Mouse (Mus musculus) megakaryocyte, embryonic 14.5 days (primary cell): Measurements from ENCODE around the gene Gm20388. TPM values are rescaled to one million over a fixed set of nuclear protein-coding genes. Genes with fewer than 3 reads are reported as not detected.
A peak's percentile ranks its signal among the peaks of the same experiment; 100 is the strongest.

Source experiments
- H3K27me3 ChIP-seq: replicated peaks from 2 replicates; pipeline ENCODE3; 2012; ENCODE audit warnings: inconsistent platforms
- H3K36me3 ChIP-seq: replicated peaks from 2 replicates; pipeline ENCODE3; 2012; ENCODE audit warnings: low read length, inconsistent platforms, mixed read lengths
- H3K4me1 ChIP-seq: 2 replicates; pipeline ENCODE4 v1.6.1; 2012; ENCODE audit warnings: inconsistent platforms
- H3K4me3 ChIP-seq: replicated peaks from 2 replicates; pipeline ENCODE3; 2012; ENCODE audit warnings: moderate library complexity, mild to moderate bottlenecking, inconsistent platforms
- H3K9me3 ChIP-seq: 2 replicates; pipeline ENCODE4 v1.6.1; 2012; ENCODE audit warnings: inconsistent platforms
- FLI1 ChIP-seq: IDR thresholded peaks from 2 replicates; pipeline ENCODE4 v1.6.1; 2012; ENCODE audit warnings: low read length, inconsistent platforms, mixed read lengths
- GATA1 ChIP-seq: IDR thresholded peaks from 3 replicates; pipeline ENCODE4 v1.6.1; 2012; ENCODE audit warnings: mixed read lengths, low read length, inconsistent platforms, borderline replicate concordance
- polyA plus RNA-seq: library from polyadenylated mRNA; stranded (reverse); fragments of >175 nt; gene quantifications from 2 replicates; pipeline ENCODE4 v1.2.3, GENCODE M21; 2012; ENCODE audit warnings: low replicate concordance; ENCODE audit not compliant: insufficient read depth

The Gm20388 gene
- polyA plus RNA-seq, 1 experiment, result 111 TPM

DNA sequence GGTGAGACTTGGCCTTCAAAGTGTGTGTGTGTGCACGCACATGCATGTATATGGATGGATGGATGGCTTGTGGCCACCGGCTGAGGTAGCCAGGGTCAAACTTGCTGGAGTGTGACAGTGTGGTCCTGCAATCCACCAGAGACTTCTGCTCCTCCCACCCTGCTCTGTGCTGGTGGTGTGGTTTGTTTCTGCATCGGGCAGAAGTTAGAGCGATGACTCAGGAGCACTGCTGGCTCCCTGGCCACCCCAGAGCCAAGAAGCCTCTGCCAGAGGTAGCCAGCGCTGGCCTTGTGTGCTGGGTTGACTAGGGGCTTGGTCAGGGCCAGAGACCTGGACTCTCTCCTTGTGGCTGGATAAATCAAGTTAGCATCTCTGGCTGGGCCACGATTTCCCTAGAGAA is 2316.7 kb downstream of the Gm20388 start:
- Histone ChIP-seq H3K4me3 (no peak overlapping the region), H3K4me1 (peaks cover 21% of the 10 kb centered on the region), H3K27me3 (peaks cover 97% of the 10 kb centered on the region), H3K36me3 (no peaks in the 10 kb centered on the region), H3K9me3 (no peaks in the 10 kb centered on the region)
- TF ChIP-seq GATA1 (no peak), FLI1 (no peak)

DNA sequence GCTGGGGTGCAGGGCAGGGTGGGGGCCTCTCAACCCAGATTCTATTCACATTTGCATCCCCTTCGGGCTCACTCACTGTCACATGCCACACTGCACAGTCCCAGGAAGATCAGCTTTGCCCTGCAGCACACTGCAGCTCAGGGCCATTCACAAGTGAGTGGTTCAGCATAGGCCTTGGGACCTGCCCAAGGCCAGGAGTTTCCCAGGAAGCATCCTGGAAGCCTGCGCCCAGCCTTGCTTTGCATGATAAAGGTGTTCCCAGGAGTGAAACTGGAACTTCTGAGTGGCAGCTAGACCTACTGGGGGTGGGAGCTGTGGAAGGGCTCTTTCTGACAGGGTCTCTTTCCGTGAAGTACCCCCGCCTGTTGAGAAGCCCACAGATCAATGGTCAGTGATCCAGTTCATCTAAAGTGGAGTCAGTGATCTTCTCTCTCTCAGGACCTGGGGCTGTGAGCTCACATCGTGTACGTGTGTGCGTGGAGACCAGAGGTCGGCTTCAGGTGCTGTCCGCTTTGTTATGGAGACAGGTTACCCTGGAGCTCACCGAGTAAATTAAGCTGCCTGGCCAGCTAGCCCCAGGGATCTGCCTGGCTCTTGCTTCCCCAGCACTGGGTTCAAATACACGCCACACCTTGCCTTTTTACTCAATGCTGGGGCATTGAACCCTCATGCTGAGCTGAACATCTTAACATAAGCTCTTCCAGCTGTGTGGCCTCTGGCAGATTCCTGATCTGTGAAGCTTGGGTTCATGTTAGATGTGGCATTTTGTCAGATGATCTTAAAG is 2318.3 kb downstream of the Gm20388 start:
- Histone ChIP-seq H3K36me3 (no peaks in the 10 kb centered on the region), H3K9me3 (no peaks in the 10 kb centered on the region), H3K27me3 (peaks cover 99% of the 10 kb centered on the region), H3K4me1 (peaks cover 21% of the 10 kb centered on the region), H3K4me3 (no peak overlapping the region)
- no peak for TF ChIP-seq FLI1

DNA sequence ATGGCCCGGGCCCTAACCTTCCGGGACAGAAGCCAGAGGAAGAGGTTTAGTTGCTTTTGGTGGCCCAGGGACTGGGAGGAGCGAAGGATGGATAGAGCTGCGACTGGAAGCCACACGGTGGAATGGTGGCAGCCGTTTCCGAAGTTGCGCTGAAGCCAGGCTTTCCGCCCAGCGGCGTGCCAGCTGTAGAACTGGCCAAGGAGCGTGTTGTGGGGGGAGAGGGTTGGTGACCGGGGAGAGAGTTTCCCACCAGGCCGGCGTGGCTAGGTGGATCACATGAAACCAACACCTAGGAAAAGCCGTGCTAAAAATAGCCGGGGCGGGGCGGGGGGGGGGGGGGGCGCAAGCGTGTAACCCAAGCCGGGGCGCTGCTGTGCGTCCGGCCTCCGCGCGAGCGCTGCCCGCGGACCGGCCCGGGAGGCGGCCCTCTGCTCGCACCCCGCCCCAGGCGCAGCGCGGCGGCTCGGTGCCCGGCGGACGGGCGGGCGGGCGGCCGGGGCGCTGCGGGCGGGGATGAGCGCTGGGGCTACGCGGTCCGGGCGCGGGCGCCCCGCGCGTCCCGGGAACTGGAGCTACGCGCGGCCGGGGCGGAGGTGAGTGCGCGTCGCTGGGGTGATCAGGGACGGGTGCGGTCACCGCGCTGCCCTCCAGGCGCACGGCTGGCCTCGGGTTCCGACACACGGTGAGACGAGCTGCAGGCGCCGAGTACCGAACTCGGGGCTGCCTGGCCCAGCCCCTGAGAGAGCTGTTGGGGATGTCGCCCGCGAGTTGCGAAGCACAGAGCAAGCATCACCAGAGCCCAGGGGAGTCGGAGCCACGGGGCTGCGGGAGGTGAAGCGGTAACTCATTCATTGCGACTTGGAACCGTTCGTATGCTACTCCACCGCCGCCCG is 2319.4 kb downstream of the Gm20388 start:
- H3K4me3 ChIP-seq, result peak overlapping the region; percentile 89
- H3K4me1 ChIP-seq, result peaks cover 21% of the 10 kb centered on the region

DNA sequence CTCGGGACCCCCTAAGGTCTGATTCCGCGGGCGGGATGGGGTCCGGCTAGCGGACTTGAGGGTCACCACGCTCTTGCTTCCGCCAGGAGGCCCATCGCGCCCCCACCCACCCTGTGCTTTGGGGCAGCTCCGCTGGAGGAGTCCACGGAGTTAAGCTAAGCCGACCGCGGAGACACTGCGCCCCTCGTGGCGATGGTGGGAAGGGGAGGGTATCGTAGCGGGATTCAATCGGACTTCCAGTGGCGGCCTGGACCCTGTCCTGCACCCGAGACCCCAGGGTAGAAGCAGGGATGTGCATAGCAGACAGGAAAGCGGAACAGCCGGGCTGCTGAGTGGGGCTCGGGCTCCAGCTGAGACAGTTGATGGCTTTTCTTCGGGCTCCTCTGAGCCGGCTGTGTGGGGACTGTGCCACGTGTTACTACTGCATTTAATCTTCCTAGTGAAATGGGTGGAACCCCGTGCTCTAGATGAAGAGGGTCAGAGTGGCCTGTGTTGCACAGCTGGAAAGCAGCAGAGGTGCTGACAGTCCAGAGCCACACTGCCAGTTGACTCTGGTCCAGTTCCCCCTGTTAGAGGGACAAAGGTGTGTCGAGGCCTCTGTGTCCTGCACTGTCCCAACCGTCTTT is 2320.2 kb downstream of the Gm20388 start:
- no peaks in the 10 kb centered on the region for H3K36me3 ChIP-seq
- TF ChIP-seq FLI1 (no peak), GATA1 (no peak)
- peaks cover 99% of the 10 kb centered on the region for H3K27me3 ChIP-seq
- H3K4me1 ChIP-seq, result peaks cover 21% of the 10 kb centered on the region
- no peaks in the 10 kb centered on the region for H3K9me3 ChIP-seq
- peak overlapping the region; percentile 89 for H3K4me3 ChIP-seq

More for the DNA sequence above, 2319.4 kb downstream of the Gm20388 start:
- no peak for TF ChIP-seq FLI1
- no peak for TF ChIP-seq GATA1
- no peaks in the 10 kb centered on the region for H3K9me3 ChIP-seq
- no peaks in the 10 kb centered on the region for H3K36me3 ChIP-seq
- peaks cover 99% of the 10 kb centered on the region for H3K27me3 ChIP-seq

DNA sequence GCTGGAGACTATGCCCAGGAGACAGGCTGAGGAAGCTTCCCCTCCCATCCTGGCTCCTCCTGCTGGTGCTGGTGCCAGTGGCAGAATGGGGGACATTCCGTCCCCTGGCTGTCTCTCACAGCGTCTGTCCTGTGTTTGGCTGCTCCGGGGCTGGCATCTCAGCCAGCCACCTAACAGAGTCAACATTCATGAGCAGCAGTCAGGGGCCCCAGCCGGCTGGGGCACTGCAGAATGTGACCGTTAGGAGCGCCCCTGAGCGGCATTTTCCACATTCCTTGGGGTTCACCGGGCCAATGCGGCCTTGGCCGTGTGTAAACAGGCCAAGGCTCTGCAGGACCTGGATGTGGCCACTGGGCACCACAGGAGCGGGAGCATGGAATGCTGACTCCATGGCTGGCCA is 2323.4 kb downstream of the Gm20388 start:
- no peak overlapping the region for H3K4me3 ChIP-seq
- H3K9me3 ChIP-seq, result no peaks in the 10 kb centered on the region
- H3K27me3 ChIP-seq, result peaks cover 99% of the 10 kb centered on the region
- no peaks in the 10 kb centered on the region for H3K36me3 ChIP-seq
- peaks cover 25% of the 10 kb centered on the region for H3K4me1 ChIP-seq
- TF ChIP-seq GATA1, result no peak
- no peak for TF ChIP-seq FLI1

DNA sequence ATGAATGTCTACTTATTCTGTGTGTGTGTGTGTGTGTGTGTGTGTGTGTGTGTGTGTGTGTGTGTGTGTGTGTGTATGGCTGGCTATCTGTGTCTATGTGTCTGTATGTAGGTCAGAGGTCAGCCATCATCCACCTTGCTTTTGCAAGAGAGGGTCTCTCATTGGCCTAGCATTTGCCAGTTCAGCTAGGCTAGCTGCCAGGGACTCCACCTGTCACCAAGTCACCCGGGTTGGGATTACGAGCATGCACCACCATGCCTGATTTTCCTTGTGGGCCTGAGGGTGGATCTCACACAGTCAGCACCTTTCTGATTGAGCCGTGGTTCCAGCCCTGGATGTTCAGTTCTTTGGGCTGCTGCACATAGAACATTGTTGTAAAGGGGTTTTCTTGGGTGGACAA is 2325.9 kb downstream of the Gm20388 start:
- no peak for TF ChIP-seq FLI1
- TF ChIP-seq GATA1, result no peak
- Histone ChIP-seq H3K27me3 (peaks cover 98% of the 10 kb centered on the region), H3K9me3 (no peaks in the 10 kb centered on the region), H3K4me3 (no peak overlapping the region), H3K4me1 (peaks cover 9% of the 10 kb centered on the region), H3K36me3 (no peaks in the 10 kb centered on the region)

DNA sequence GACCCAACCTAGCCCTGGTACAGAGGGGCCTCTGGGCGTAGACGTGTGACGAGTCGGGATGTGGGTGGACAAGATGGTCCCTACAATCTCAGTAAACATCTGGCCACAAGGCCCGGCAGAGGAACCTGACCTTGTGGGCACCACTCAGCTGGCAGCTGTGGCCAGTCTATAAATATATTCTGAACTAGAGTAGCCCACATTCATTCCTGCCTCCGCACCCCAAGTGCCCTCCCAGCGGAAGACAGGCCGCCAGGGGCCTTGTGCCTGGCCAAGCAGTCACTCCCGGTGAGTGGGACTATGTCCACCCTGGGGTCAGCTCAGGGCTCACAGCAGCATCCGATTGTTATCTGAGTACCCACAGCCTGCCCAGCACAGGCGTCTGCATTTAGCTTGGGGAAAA is 2327.6 kb downstream of the Gm20388 start:
- Histone ChIP-seq H3K4me3 (no peak overlapping the region), H3K9me3 (no peaks in the 10 kb centered on the region), H3K27me3 (peaks cover 97% of the 10 kb centered on the region), H3K4me1 (peaks cover 21% of the 10 kb centered on the region), H3K36me3 (no peaks in the 10 kb centered on the region)
- TF ChIP-seq FLI1, result no peak
- TF ChIP-seq GATA1, result no peak

DNA sequence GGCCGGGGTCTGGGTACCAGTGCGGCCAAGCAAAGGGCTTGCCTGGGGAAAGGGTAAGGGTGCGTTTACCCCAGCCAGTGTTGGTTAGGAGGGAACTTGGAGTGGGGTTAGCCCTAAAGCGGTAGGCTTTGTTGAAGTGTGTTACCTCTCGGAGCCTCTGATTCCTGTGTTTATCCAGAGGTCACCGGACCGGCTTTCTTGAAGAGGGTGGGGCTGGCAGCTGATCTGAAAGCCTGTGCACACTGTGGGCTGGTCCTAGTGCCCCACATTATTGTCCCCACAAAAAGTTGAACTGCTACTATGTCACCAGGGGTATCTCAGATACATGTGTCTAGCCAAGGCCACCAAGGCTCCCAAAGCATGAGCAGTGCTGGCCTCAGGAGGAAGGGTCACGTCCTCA is 2328.1 kb downstream of the Gm20388 start:
- H3K9me3 ChIP-seq, result no peaks in the 10 kb centered on the region
- TF ChIP-seq FLI1, result no peak
- TF ChIP-seq GATA1, result no peak
- H3K27me3 ChIP-seq, result peaks cover 96% of the 10 kb centered on the region
- no peaks in the 10 kb centered on the region for H3K36me3 ChIP-seq
- H3K4me1 ChIP-seq, result peaks cover 21% of the 10 kb centered on the region
- H3K4me3 ChIP-seq, result no peak overlapping the region

DNA sequence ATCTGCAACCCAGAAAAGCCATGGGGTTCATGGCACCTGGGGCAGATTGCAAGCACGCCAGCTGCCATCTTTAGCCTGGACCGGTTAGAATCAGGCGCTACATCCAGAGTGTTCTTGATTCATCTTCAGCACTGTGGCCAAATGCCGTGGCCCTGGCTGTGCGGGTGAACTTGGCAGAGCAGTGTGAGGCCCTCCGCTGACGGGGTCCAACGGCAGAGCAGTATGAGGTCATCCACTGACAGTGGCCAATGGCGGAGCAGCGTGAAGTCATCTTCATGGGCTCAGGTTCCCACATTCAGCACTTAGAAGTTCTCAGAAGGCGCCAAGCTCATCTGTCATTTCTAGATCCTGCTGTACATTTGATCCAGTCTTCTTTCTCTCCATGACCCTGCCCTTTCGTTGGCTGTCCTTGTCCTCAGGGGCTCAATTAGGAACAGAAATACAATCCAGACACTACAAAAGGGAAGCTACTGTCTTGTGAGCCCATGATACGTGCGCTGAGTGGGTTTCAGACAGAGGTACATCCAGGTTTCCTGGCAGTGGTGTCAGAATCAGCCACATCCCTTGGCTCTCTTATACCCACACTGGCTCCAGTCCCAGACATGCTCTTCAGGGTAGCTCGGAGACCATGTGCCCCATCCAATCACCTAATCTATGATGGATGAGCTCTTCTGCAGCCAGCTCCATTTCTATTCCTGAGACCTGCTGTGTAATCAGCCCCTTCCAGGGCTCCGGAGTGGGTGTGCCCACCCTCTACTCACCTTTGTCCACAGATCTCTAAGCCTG is 2329.8 kb downstream of the Gm20388 start:
- no peaks in the 10 kb centered on the region for H3K36me3 ChIP-seq
- no peaks in the 10 kb centered on the region for H3K9me3 ChIP-seq
- H3K4me1 ChIP-seq, result peaks cover 36% of the 10 kb centered on the region
- H3K27me3 ChIP-seq, result peaks cover 93% of the 10 kb centered on the region
- TF ChIP-seq FLI1 (no peak), GATA1 (no peak)
- H3K4me3 ChIP-seq, result no peak overlapping the region
